Mouse (Mus musculus): ENCODE results near the gene Radil. TPM values are rescaled to one million over a fixed set of nuclear protein-coding genes. Genes with fewer than 3 reads are reported as not detected.

Gene Radil
- total and polyA plus RNA-seq, 3 experiments: not detected

- Histone ChIP-seq H3K4me1 (ENCODE audit: control insufficient read depth in 1 of 2, insufficient read depth in 2 of 2) (peaks cover 0 to 33% of the 10 kb centered on the region in 2 experiments; a peak in 3 of 4 replicates), H3K79me2 (replicated peaks; ENCODE audit: control insufficient read depth, extremely low read depth, insufficient read depth, poor library complexity, severe bottlenecking) (peaks cover 9% of the 10 kb centered on the region), H3K27me3 (replicated peaks) (no peaks in the 10 kb centered on the region), H3K9me3 (replicated peaks; ENCODE audit: low read length) (peaks cover 4% of the 10 kb centered on the region), H3K36me3 (replicated peaks in 1 of 2; ENCODE audit: control insufficient read depth in 1 of 2, insufficient read depth in 1 of 2, low read length in 1 of 2) (peaks cover 17 to 87% of the 10 kb centered on the region in 2 experiments), H3K4me2 (ENCODE audit: insufficient read depth, low read depth, poor library complexity, severe bottlenecking) (no peak overlapping the region), H3K9ac (ENCODE audit: insufficient read depth, low read depth) (no peak overlapping the region), H3K4me3 (replicated peaks in 1 of 3; ENCODE audit: low read depth in 2 of 3, low read length in 2 of 3, poor library complexity in 1 of 3) (no peak overlapping the region), H3K27ac (ENCODE audit: insufficient read depth, low read depth) (no peak overlapping the region)
- in situ Hi-C loops (cut with MboI; ENCODE audit: low pct_ligation_motif_present, low pct_unique_long_range_greater_than_20kb, low sequenced_read_pairs): no loop called here
- dilution Hi-C loops (cut with MboI; ENCODE audit: extremely low pct_ligation_motif_present, extremely low pct_unique_long_range_greater_than_20kb, low sequenced_read_pairs): no loop called here
- no peak for DNase-seq (ENCODE audit: extremely low read depth)
- TF ChIP-seq HCFC1 (IDR thresholded peaks at IDR 0.05; ENCODE audit: low read depth, low read length): no peak
- TF ChIP-seq EP300 (IDR thresholded peaks at IDR 0.05; ENCODE audit: low read length): no peak
- no peak for TF ChIP-seq NELFE (IDR thresholded peaks at IDR 0.05; ENCODE audit: low read depth, low read length)
- no peak for TF ChIP-seq MYC (IDR thresholded peaks at IDR 0.05; ENCODE audit: low read depth, low read length)
- no peak for TF ChIP-seq GABPA (IDR thresholded peaks at IDR 0.05; ENCODE audit: insufficient replicate concordance, low read depth, low read length)
- no peak for TF ChIP-seq MXI1 (IDR thresholded peaks at IDR 0.05; ENCODE audit: low read depth, low read length)
- no peak for TF ChIP-seq CHD2 (IDR thresholded peaks at IDR 0.05; ENCODE audit: low read length)
- TF ChIP-seq MEF2A (IDR thresholded peaks at IDR 0.05; ENCODE audit: borderline replicate concordance, low read depth, low read length): no peak
- TF ChIP-seq ZC3H11A (IDR thresholded peaks at IDR 0.05; ENCODE audit: low read depth, low read length): no peak
- no peak for TF ChIP-seq E2F4 (IDR thresholded peaks at IDR 0.05; ENCODE audit: insufficient replicate concordance, low read depth, low read length)
- TF ChIP-seq RCOR1 (conservative IDR thresholded peaks at IDR 0.05; ENCODE audit: low read depth, low read length): no peak
- no peak for TF ChIP-seq ETS1 (conservative IDR thresholded peaks at IDR 0.05; ENCODE audit: low read depth, low read length)
- TF ChIP-seq MAFK (IDR thresholded peaks at IDR 0.05; ENCODE audit: insufficient replicate concordance, low read length): no peak
- TF ChIP-seq ZNF384 (IDR thresholded peaks at IDR 0.05; ENCODE audit: low read depth, low read length): no peak
- TF ChIP-seq USF1 (IDR thresholded peaks at IDR 0.05; ENCODE audit: low read depth, low read length): no peak
- no peak for TF ChIP-seq PAX5 (IDR thresholded peaks at IDR 0.05; ENCODE audit: low read length)
- TF ChIP-seq ZMIZ1 (IDR thresholded peaks at IDR 0.05; ENCODE audit: low read depth, low read length): no peak
Observed at GRCm38 (mm10) chr5:142435736-142436135, 115.2 kb downstream of the Radil start.

Other genes starting within 250 kb of the Radil start
- 10.9 and 11.3 TPM in 2 replicates for gene Foxk1, start 149.6 kb downstream of the Radil start, total RNA-seq (2012; rRNA removed)
- 5.3 and 5.6 TPM in 2 replicates for gene Foxk1, start 149.6 kb downstream of the Radil start, total RNA-seq (2014; rRNA removed)
- 20.3 and 23.4 TPM in 2 replicates for gene Foxk1, start 149.6 kb downstream of the Radil start, polyA plus RNA-seq (2012; ENCODE audit: insufficient read length, low read depth)
- 11.3 and 11.8 TPM in 2 replicates for gene Ap5z1, start 87.2 kb downstream of the Radil start, total RNA-seq (2012; rRNA removed)
- 3.1 and 4.0 TPM in 2 replicates for gene Ap5z1, start 87.2 kb downstream of the Radil start, total RNA-seq (2014; rRNA removed)
- gene Ap5z1, start 87.2 kb downstream of the Radil start, polyA plus RNA-seq (2012; ENCODE audit: insufficient read length, low read depth): 12.8 and 18.7 TPM in 2 replicates
- gene Papolb, start 21.0 kb downstream of the Radil start, total RNA-seq (2012; rRNA removed): not detected in 2 replicates
- gene Papolb, start 21.0 kb downstream of the Radil start, total RNA-seq (2014; rRNA removed): not detected in 2 replicates
- gene Papolb, start 21.0 kb downstream of the Radil start, polyA plus RNA-seq (2012; ENCODE audit: insufficient read length, low read depth): not detected in 2 replicates
- not detected in 2 replicates for gene Mmd2, start 57.7 kb upstream of the Radil start, total RNA-seq (2012; rRNA removed)
- not detected in 2 replicates for gene Mmd2, start 57.7 kb upstream of the Radil start, total RNA-seq (2014; rRNA removed)
- gene Mmd2, start 57.7 kb upstream of the Radil start, polyA plus RNA-seq (2012; ENCODE audit: insufficient read length, low read depth): not detected in 2 replicates
- 34.5 and 38.0 TPM in 2 replicates for gene Wipi2, start 76.6 kb upstream of the Radil start, total RNA-seq (2012; rRNA removed)
- gene Wipi2, start 76.6 kb upstream of the Radil start, total RNA-seq (2014; rRNA removed): 47.4 and 50.1 TPM in 2 replicates
- gene Wipi2, start 76.6 kb upstream of the Radil start, polyA plus RNA-seq (2012; ENCODE audit: insufficient read length, low read depth): 43.4 and 47.9 TPM in 2 replicates
- gene Slc29a4, start 141.4 kb upstream of the Radil start, total RNA-seq (2012; rRNA removed): not detected in 2 replicates
- not detected in 2 replicates for gene Slc29a4, start 141.4 kb upstream of the Radil start, total RNA-seq (2014; rRNA removed)
- not detected in 2 replicates for gene Slc29a4, start 141.4 kb upstream of the Radil start, polyA plus RNA-seq (2012; ENCODE audit: insufficient read length, low read depth)